Mouse (Mus musculus) cerebellum, postnatal 25 days (tissue): ENCODE results near the gene Gm44805.
"Not testable (repeated sequence)": the region's sequence is repeated elsewhere in the genome, so short reads cannot be mapped to it uniquely, and the experiment has no call there.

Source experiments
- DNase-seq, 2 experiments: peaks; one replicate each; pipeline ENCODE4 v3.0.0; 2021; ENCODE audit warnings: mixed read lengths in 2 of 2

Gene Gm44805

GRCm38 (mm10) chr7:19698907-19699826, 17.9 kb upstream of the Gm44805 start, which contains the start of gene Apoe:
Apoe (minus strand) TSS chr7:19699188.
- peak in 1 of 2 experiments; percentile 55 for DNase-seq

GRCm38 (mm10) chr7:19697949-19698906, 17.0 kb upstream of the Gm44805 start:
- DNase-seq, result peak in 1 of 2 experiments; percentile 37

- no peak for DNase-seq
These were observed 15.2 kb upstream of the Gm44805 start for GRCm38 (mm10) chr7:19696336-19696873.

GRCm38 (mm10) chr7:19695881-19696280, 14.7 kb upstream of the Gm44805 start:
- DNase-seq, result no peak

- no peak for DNase-seq
These were observed 14.0 kb upstream of the Gm44805 start for GRCm38 (mm10) chr7:19695213-19695594.

GRCm38 (mm10) chr7:19694336-19695212, 13.4 kb upstream of the Gm44805 start:
- DNase-seq, result no peak

- DNase-seq, result peak in 1 of 2 experiments; percentile 34
These were observed 12.2 kb upstream of the Gm44805 start for GRCm38 (mm10) chr7:19693421-19693820.

- DNase-seq, result no peak
These were observed 10.9 kb upstream of the Gm44805 start, which contains the start of gene Apoc1 for GRCm38 (mm10) chr7:19691873-19692865. Apoc1 (minus strand) TSS chr7:19692660.

- DNase-seq, result no peak
These were observed 10.2 kb upstream of the Gm44805 start for GRCm38 (mm10) chr7:19691434-19691833.

GRCm38 (mm10) chr7:19690845-19691244, 9.6 kb upstream of the Gm44805 start:
- no peak for DNase-seq

- no peak for DNase-seq
These were observed 7.4 kb upstream of the Gm44805 start for GRCm38 (mm10) chr7:19688611-19689010.

GRCm38 (mm10) chr7:19688101-19688500, 6.9 kb upstream of the Gm44805 start:
- no peak for DNase-seq

- not testable (repeated sequence) for DNase-seq
These were observed 5.8 kb upstream of the Gm44805 start for GRCm38 (mm10) chr7:19686927-19687583.

GRCm38 (mm10) chr7:19686521-19686920, 5.3 kb upstream of the Gm44805 start:
- DNase-seq, result no peak

- DNase-seq, result no peak
These were observed 4.2 kb upstream of the Gm44805 start for GRCm38 (mm10) chr7:19685374-19685773.

- no peak for DNase-seq
These were observed 2.6 kb upstream of the Gm44805 start for GRCm38 (mm10) chr7:19683771-19684201.

GRCm38 (mm10) chr7:19682979-19683378, 1.8 kb upstream of the Gm44805 start:
- no peak for DNase-seq

GRCm38 (mm10) chr7:19680702-19681101, 521 bp downstream of the Gm44805 start:
- DNase-seq, result no peak

GRCm38 (mm10) chr7:19678901-19679300, 2.3 kb downstream of the Gm44805 start:
- no peak for DNase-seq

GRCm38 (mm10) chr7:19677872-19678271, 3.4 kb downstream of the Gm44805 start, which contains the start of gene Apoc2:
Apoc2 (minus strand) TSS chr7:19677941.
- DNase-seq, result no peak
